Comparison of ENCODE assay signal across 15 mouse cellular contexts in the genomic region with DNA sequence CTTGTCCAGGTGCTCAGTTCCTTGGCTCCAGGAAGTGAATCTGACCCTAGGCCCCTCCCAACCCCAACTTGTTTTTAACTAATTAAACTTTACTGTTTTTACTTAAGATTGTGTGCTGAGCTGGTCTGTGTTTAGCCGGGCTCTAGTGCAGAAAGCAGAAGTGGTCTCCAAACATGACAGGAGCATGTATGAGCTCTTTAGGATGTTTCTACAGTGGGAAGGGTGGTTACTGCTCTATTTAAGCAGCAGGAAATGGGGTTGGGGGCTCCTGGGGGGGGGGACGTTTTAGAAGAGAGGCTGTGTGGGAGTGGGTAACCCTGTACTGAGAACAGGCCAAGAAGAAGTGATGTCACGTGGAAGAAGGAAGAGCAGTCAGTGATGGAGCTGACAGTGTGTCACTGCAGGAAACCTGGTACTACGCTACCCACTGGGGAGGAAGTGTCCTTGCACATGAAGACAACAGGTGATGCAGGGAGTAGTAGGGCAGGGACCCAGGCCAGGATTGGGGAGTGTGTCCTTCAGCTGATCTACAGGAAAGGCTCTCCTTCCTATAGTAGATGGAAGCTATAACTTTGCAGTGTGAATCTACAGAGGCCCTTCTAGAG. TPM values are rescaled to one million over a fixed set of nuclear protein-coding genes. Genes with fewer than 3 reads are reported as not detected.
"Had no signal": no experiment of that assay in that cellular context is flagged by ENCODE, and none has a peak within 500 bp of the region (broad histone marks: within the 10 kb centered on the region; RNA-seq: fewer than 3 reads in every experiment).

No protein-coding gene starts in this region.

RNA-seq across cellular contexts. Expression of gene Tcl1b5, which starts 5.0 kb away (rescaled TPM):
- total RNA-seq: heart, postnatal 10 days; heart, postnatal 14 days; heart, postnatal 25 days; heart, postnatal 36 days; heart, postnatal 4 days; hindbrain, postnatal 0 days; layer of hippocampus, adult 18-20 months; layer of hippocampus, adult 2 months; layer of hippocampus, adult 8-10 months; layer of hippocampus, postnatal 10 days; layer of hippocampus, postnatal 14 days; layer of hippocampus, postnatal 25 days; layer of hippocampus, postnatal 36 days; left cerebral cortex, adult 18-20 months; left cerebral cortex, adult 2 months had no signal

RNA-seq across cellular contexts. Expression of gene Tcl1b3, which starts 9.7 kb away (rescaled TPM):
- total RNA-seq: heart, postnatal 10 days; heart, postnatal 14 days; heart, postnatal 25 days; heart, postnatal 36 days; heart, postnatal 4 days; hindbrain, postnatal 0 days; layer of hippocampus, adult 18-20 months; layer of hippocampus, adult 2 months; layer of hippocampus, adult 8-10 months; layer of hippocampus, postnatal 10 days; layer of hippocampus, postnatal 14 days; layer of hippocampus, postnatal 25 days; layer of hippocampus, postnatal 36 days; left cerebral cortex, adult 18-20 months; left cerebral cortex, adult 2 months had no signal

RNA-seq across cellular contexts. Expression of gene Tcl1b4, which starts 20.6 kb away (rescaled TPM):
- total RNA-seq: heart, postnatal 10 days; heart, postnatal 14 days; heart, postnatal 25 days; heart, postnatal 36 days; heart, postnatal 4 days; hindbrain, postnatal 0 days; layer of hippocampus, adult 18-20 months; layer of hippocampus, adult 2 months; layer of hippocampus, adult 8-10 months; layer of hippocampus, postnatal 10 days; layer of hippocampus, postnatal 14 days; layer of hippocampus, postnatal 25 days; layer of hippocampus, postnatal 36 days; left cerebral cortex, adult 18-20 months; left cerebral cortex, adult 2 months had no signal

RNA-seq across cellular contexts. Expression of gene Tcl1b1, which starts 21.7 kb away (rescaled TPM):
- total RNA-seq: heart, postnatal 10 days; heart, postnatal 14 days; heart, postnatal 25 days; heart, postnatal 36 days; heart, postnatal 4 days; hindbrain, postnatal 0 days; layer of hippocampus, adult 18-20 months; layer of hippocampus, adult 2 months; layer of hippocampus, adult 8-10 months; layer of hippocampus, postnatal 10 days; layer of hippocampus, postnatal 14 days; layer of hippocampus, postnatal 25 days; layer of hippocampus, postnatal 36 days; left cerebral cortex, adult 18-20 months; left cerebral cortex, adult 2 months had no signal

RNA-seq across cellular contexts. Expression of gene Tcl1b2, which starts 35.3 kb away (rescaled TPM):
- total RNA-seq: heart, postnatal 10 days; heart, postnatal 14 days; heart, postnatal 25 days; heart, postnatal 36 days; heart, postnatal 4 days; hindbrain, postnatal 0 days; layer of hippocampus, adult 18-20 months; layer of hippocampus, adult 2 months; layer of hippocampus, adult 8-10 months; layer of hippocampus, postnatal 10 days; layer of hippocampus, postnatal 14 days; layer of hippocampus, postnatal 25 days; layer of hippocampus, postnatal 36 days; left cerebral cortex, adult 18-20 months; left cerebral cortex, adult 2 months had no signal
